Mouse (Mus musculus) liver, adult 2 months (tissue): ENCODE results near the gene Ldlr. TPM values are rescaled to one million over a fixed set of nuclear protein-coding genes. Genes with fewer than 3 reads are reported as not detected.
"Not testable (repeated sequence)": the region's sequence is repeated elsewhere in the genome, so short reads cannot be mapped to it uniquely, and the experiment has no call there.

Experiments
- DNase-seq: peaks from one replicate; pipeline ENCODE4 v3.0.0-alpha.2; 2011; ENCODE audit warnings: low read depth, low spot score; ENCODE audit errors: extremely low read depth
- H3K27ac ChIP-seq: fragments of 200-500 bp; replicated peaks from 2 replicates; pipeline ENCODE4 v1.5.1; 2012; ENCODE audit warnings: low read depth, mild to moderate bottlenecking, control low read depth, inconsistent platforms, low read length; ENCODE audit not compliant: insufficient read depth
- H3K27me3 ChIP-seq: fragments of 200-500 bp; 2 replicates; pipeline ENCODE4 v1.6.1; 2012; ENCODE audit warnings: mild to moderate bottlenecking, moderate library complexity, low read length, inconsistent platforms; ENCODE audit not compliant: control insufficient read depth, insufficient read depth
- H3K36me3 ChIP-seq: fragments of 200-500 bp; 2 replicates; pipeline ENCODE4 v1.6.1; 2012; ENCODE audit warnings: low read length, inconsistent platforms; ENCODE audit not compliant: control insufficient read depth, insufficient read depth
- H3K4me1 ChIP-seq: fragments of 200-500 bp; 2 replicates; pipeline ENCODE4 v1.6.1; 2011; ENCODE audit warnings: low read length; ENCODE audit not compliant: control insufficient read depth, insufficient read depth
- H3K4me3 ChIP-seq: fragments of 200-500 bp; 2 replicates; pipeline ENCODE4 v1.5.1; 2011; ENCODE audit warnings: low read depth, mild to moderate bottlenecking, control low read depth, low read length, moderate library complexity; ENCODE audit not compliant: insufficient read depth
- H3K79me2 ChIP-seq: fragments of 200-500 bp; 2 replicates; pipeline ENCODE4 v1.6.1; 2012; ENCODE audit warnings: inconsistent platforms, mild to moderate bottlenecking, low read length, moderate library complexity; ENCODE audit not compliant: control insufficient read depth, insufficient read depth
- H3K9ac ChIP-seq: fragments of 200-500 bp; 2 replicates; pipeline ENCODE4 v1.6.1; 2012; ENCODE audit warnings: low read depth, mild to moderate bottlenecking, control low read depth, inconsistent platforms, low read length
- CTCF ChIP-seq: fragments of 200-500 bp; IDR thresholded peaks from 2 replicates; pipeline ENCODE4 v1.5.1; 2011; ENCODE audit warnings: low read depth, low read length, control low read depth
- POLR2A ChIP-seq: fragments of 200-500 bp; IDR thresholded peaks from 2 replicates; pipeline ENCODE4 v1.6.1; 2011; ENCODE audit warnings: low read length, control low read depth; ENCODE audit not compliant: insufficient read depth; ENCODE audit errors: extremely low read depth
- WGBS: fragments of 180-500 bp; shearing (Covaris S2); methylation state at CpG from one replicate; pipeline ENCODE4 v1.1.7; 2018; 5-methylcytosine and 5-hydroxymethylcytosine counted together
- polyA plus RNA-seq: library from polyadenylated mRNA; depleted of rRNA; stranded (reverse); fragments of >200 nt; gene quantifications from 2 replicates; pipeline ENCODE4 v1.2.3, GENCODE M21; 2012
- total RNA-seq: library from RNA; depleted of rRNA; stranded (reverse); fragments of >200 nt; gene quantifications from 2 replicates; pipeline ENCODE4 v1.2.3, GENCODE M21; 2014

Ldlr gene
- total and polyA plus RNA-seq, 2 experiments = 61.4 to 105 TPM

DNA sequence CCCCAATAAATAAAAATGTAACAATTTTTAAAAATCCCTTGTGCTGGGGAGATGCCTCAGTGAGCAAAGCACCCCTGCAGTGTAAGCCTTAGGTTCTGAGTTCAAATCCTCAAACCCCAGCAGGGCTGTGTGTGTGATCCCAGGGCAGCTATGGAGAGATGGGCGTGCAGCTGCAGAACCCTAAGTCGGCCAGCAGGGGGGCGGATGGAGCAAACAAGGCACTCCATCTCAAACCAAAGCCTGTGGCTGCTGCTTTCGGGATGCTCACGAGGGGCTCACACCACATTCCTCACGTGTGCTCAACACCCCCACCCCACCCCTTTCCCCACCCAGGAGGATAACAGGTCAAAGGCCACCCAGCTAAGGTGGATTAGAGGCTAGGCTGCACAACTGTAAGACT, 63.6 kb downstream of the Ldlr start:
- 30% methylated on average over 6 of the region's 6 CpGs for WGBS
- no peak for DNase-seq
- TF ChIP-seq POLR2A (no peak), CTCF (peak; percentile 93)

DNA sequence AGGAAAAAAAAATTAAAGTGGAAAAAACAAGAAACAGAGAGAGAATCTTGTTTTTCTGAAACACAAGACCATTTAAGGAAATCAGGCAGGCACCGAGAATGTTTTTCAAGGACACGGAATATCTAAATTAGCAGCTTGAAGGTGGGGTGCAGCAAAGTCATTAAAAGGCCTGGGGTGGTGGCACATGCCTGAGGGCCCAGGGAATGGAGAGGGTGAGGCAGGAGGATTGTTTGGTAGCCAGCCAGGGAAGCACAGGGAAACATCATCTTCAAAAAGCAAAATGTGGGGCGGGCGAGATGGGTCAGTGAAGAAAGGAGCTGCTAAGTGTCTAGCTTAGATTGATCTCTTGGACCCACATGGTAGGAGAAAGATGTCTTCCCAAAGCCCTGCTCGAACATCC, 64.4 kb downstream of the Ldlr start:
- Histone ChIP-seq H3K27me3 (no peaks in the 10 kb centered on the region), H3K79me2 (peaks cover 19% of the 10 kb centered on the region; the same call in 1 of the 2 replicates), H3K9ac (no peak overlapping the region), H3K27ac (no peak overlapping the region), H3K4me3 (no peak overlapping the region), H3K4me1 (peaks cover 4% of the 10 kb centered on the region), H3K36me3 (peaks cover 3% of the 10 kb centered on the region; the same call in 1 of the 2 replicates)
- DNase-seq = no peak
- no peak for TF ChIP-seq POLR2A
- 79% methylated on average over 5 of the region's 5 CpGs for WGBS

More for the DNA sequence above, 63.6 kb downstream of the Ldlr start:
- no peak overlapping the region for H3K4me3 ChIP-seq
- no peak overlapping the region for H3K27ac ChIP-seq
- H3K36me3 ChIP-seq = peaks cover 3% of the 10 kb centered on the region; the same call in 1 of the 2 replicates
- peaks cover 17% of the 10 kb centered on the region; the same call in 1 of the 2 replicates for H3K79me2 ChIP-seq
- no peaks in the 10 kb centered on the region for H3K27me3 ChIP-seq
- no peak overlapping the region for H3K9ac ChIP-seq
- peaks cover 3% of the 10 kb centered on the region for H3K4me1 ChIP-seq

DNA sequence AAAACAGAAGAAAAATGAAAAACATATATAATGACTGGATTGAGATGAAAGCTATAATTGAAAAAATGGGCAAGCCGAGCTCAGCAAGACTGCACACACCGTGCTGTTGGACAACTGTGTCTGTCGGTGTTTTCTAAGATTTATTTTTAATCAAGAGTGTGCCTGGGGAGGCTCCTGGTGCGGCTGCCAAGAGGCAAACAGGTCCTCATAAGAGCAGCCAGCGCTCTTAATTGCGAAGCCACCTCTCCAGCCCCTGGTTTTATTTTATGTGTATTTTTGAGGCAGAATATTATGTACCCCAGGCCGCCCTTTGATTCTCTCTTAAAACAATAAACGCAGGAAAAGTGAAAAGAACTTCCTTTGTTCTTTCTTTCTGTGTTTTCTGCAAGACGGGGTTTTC, 65.0 kb downstream of the Ldlr start:
- peaks cover 3% of the 10 kb centered on the region; the same call in 1 of the 2 replicates for H3K36me3 ChIP-seq
- H3K4me1 ChIP-seq = peaks cover 8% of the 10 kb centered on the region
- peaks cover 23% of the 10 kb centered on the region; the same call in 1 of the 2 replicates for H3K79me2 ChIP-seq
- TF ChIP-seq POLR2A (no peak), CTCF (no peak)
- no peak overlapping the region for H3K9ac ChIP-seq
- no peak overlapping the region for H3K4me3 ChIP-seq
- H3K27me3 ChIP-seq = no peaks in the 10 kb centered on the region
- H3K27ac ChIP-seq = no peak overlapping the region
- WGBS = 71% methylated on average over 9 of the region's 9 CpGs
- no peak for DNase-seq

DNA sequence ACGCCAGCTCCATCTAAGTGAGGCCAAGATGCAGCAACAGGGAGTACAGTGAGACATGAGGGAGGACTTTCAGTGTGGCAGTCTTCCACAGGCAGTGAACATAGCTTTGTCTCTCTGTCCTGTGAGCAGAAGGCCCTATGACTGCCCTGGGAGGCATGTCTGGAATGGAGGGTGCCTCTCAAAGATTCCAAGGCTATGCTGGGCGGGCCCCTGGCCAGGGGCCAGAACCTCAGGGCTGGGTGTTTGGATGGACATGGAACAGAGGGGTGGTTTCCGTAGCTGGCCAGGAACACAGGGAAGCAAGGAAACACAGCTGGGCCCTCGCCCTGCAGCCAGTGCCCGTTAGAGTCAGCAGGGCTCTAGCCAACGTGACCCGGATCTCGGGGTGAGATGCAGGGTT, 68.6 kb downstream of the Ldlr start:
- H3K9ac ChIP-seq = no peak overlapping the region
- H3K36me3 ChIP-seq = peaks cover 4% of the 10 kb centered on the region; the same call in 1 of the 2 replicates
- WGBS = 38% methylated on average over 8 of the region's 8 CpGs
- TF ChIP-seq POLR2A (no peak), CTCF (no peak)
- H3K27me3 ChIP-seq = no peaks in the 10 kb centered on the region
- no peak overlapping the region for H3K27ac ChIP-seq
- peak; percentile 34 for DNase-seq
- peaks cover 10% of the 10 kb centered on the region for H3K4me1 ChIP-seq
- H3K4me3 ChIP-seq = no peak overlapping the region
- H3K79me2 ChIP-seq = peaks cover 34% of the 10 kb centered on the region

DNA sequence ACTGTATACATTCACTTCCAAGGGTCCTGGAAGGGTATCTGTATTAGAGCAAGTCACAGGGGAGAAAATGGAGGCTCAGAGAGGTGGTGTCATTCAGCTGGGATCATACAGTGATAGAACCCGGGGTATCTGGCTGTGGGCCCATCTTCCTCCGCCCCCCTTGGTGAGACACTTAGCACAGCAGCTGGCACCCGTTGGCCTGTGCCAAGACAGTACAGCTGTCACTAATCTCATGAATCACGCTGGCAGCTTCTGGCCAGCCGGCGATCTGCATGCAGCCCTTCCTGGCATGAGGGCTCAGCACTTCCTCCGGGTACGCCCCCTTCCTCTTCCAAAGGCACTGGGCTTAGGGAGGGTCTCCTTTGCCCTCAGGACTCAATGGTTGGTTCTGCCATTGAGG, 69.4 kb downstream of the Ldlr start:
- 45% methylated on average over 8 of the region's 8 CpGs for WGBS
- peaks cover 41% of the 10 kb centered on the region for H3K79me2 ChIP-seq
- TF ChIP-seq CTCF = no peak
- TF ChIP-seq POLR2A = no peak

DNA sequence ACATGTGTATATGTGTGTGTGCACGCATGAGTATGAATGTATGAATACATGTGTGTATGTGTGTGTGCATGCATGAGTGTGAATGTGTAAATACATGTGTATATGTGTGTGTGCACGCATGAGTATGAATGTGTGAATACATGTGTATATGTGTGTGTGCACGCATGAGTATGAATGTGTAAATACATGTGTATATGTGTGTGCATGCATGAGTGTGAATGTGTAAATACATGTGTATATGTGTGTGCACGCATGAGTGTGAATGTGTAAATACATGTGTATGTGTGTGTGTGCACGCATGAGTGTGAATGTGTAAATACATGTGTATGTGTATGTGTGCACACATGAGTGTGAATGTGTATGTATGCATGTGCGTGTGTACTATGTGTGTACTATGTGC, 70.2 kb downstream of the Ldlr start:
- H3K4me3 ChIP-seq, DNase-seq, H3K27me3 ChIP-seq, H3K9ac ChIP-seq, H3K36me3 ChIP-seq, H3K27ac ChIP-seq: not testable (repeated sequence)
- 97% methylated on average over 6 of the region's 6 CpGs for WGBS
- H3K4me1 ChIP-seq = peaks cover 16% of the 10 kb centered on the region
- peaks cover 47% of the 10 kb centered on the region for H3K79me2 ChIP-seq

More for the DNA sequence above, 69.4 kb downstream of the Ldlr start:
- H3K4me1 ChIP-seq = peaks cover 16% of the 10 kb centered on the region
- no peak for DNase-seq
- H3K36me3 ChIP-seq = peaks cover 4% of the 10 kb centered on the region; the same call in 1 of the 2 replicates
- no peak overlapping the region for H3K4me3 ChIP-seq
- no peak overlapping the region for H3K9ac ChIP-seq
- no peaks in the 10 kb centered on the region for H3K27me3 ChIP-seq
- H3K27ac ChIP-seq = no peak overlapping the region
